Mouse (Mus musculus) limb, embryonic 13.5 days (tissue): ENCODE measurements around the gene Bpifb9b. TPM values are rescaled to one million over a fixed set of nuclear protein-coding genes. Genes with fewer than 3 reads are reported as not detected.
A peak's percentile ranks its signal among the peaks of the same experiment; 100 is the strongest.
"Not testable (repeated sequence)": the region's sequence is repeated elsewhere in the genome, so short reads cannot be mapped to it uniquely, and the experiment has no call there.

Experiments
- ATAC-seq: fragments of 200-750 bp; cut with Nextera tagmentation; 2 replicates; pipeline ENCODE4 v1.8.0; 2017; ENCODE audit warnings: low read depth, moderate number of reproducible peaks, moderate TSS enrichment; ENCODE audit not compliant: low FRiP score
- H3K27ac ChIP-seq: fragments of 300-500 bp; sonication (generic); 2 replicates; pipeline ENCODE4 v1.5.1; 2015; ENCODE audit warnings: inconsistent platforms, mild to moderate bottlenecking, moderate library complexity
- H3K27me3 ChIP-seq: fragments of 300-500 bp; sonication (generic); 2 replicates; pipeline ENCODE4 v1.6.1; 2015; ENCODE audit warnings: mild to moderate bottlenecking, inconsistent platforms
- H3K36me3 ChIP-seq: fragments of 300-500 bp; sonication (generic); 2 replicates; pipeline ENCODE4 v1.6.1; 2015; ENCODE audit warnings: inconsistent platforms, mild to moderate bottlenecking, moderate library complexity
- H3K4me1 ChIP-seq: fragments of 300-500 bp; sonication (generic); 2 replicates; pipeline ENCODE4 v1.6.1; 2015; ENCODE audit warnings: inconsistent platforms
- H3K4me2 ChIP-seq: fragments of 300-500 bp; sonication (generic); replicated peaks from 2 replicates; pipeline ENCODE4 v1.6.1; 2015; ENCODE audit warnings: inconsistent platforms, mild to moderate bottlenecking, moderate library complexity
- H3K4me3 ChIP-seq: fragments of 300-500 bp; sonication (generic); 2 replicates; pipeline ENCODE4 v1.5.1; 2015; ENCODE audit warnings: moderate library complexity, mild to moderate bottlenecking, inconsistent platforms
- H3K9ac ChIP-seq: fragments of 300-500 bp; sonication (generic); 2 replicates; pipeline ENCODE4 v1.6.1; 2015; ENCODE audit warnings: mild to moderate bottlenecking, inconsistent platforms
- H3K9me3 ChIP-seq: fragments of 300-500 bp; sonication (generic); 2 replicates; pipeline ENCODE4 v1.6.1; 2016; ENCODE audit warnings: inconsistent platforms
- WGBS: fragments of 180-500 bp; shearing (Covaris S2); methylation state at CpG from one replicate; pipeline ENCODE4 v1.1.7; 2015; 5-methylcytosine and 5-hydroxymethylcytosine counted together
- polyA plus RNA-seq: library from polyadenylated mRNA; unstranded; fragments of >200 nt; fragmentation: Nextera tagmentation; extraction: Ambion mirVana; gene quantifications from 2 replicates; pipeline ENCODE4 v1.2.1, GENCODE M21; 2015

Gene Bpifb9b
- polyA plus RNA-seq, result not detected in 2 replicates

GRCm38 (mm10) chr2:154306927-154307326, at the start of gene Bpifb9b:
Bpifb9b (plus strand) TSS chr2:154307227.
- not testable (repeated sequence) for H3K4me3 ChIP-seq, H3K27ac ChIP-seq, H3K9me3 ChIP-seq, H3K4me1 ChIP-seq, H3K4me2 ChIP-seq, H3K36me3 ChIP-seq, ATAC-seq, H3K27me3 ChIP-seq, H3K9ac ChIP-seq
- WGBS, result 75% methylated on average over 4 of the region's 4 CpGs

- not testable (repeated sequence) for H3K36me3 ChIP-seq, H3K9ac ChIP-seq, H3K27me3 ChIP-seq, H3K9me3 ChIP-seq, H3K4me1 ChIP-seq, H3K4me3 ChIP-seq, ATAC-seq, H3K4me2 ChIP-seq, H3K27ac ChIP-seq
- 84% methylated on average over 5 of the region's 5 CpGs for WGBS
Observed at GRCm38 (mm10) chr2:154257554-154257953, 49.5 kb upstream of the Bpifb9b start, which contains the start of gene Bpifb9a. Bpifb9a (plus strand) TSS chr2:154257854.

GRCm38 (mm10) chr2:154264397-154264796, 42.6 kb upstream of the Bpifb9b start:
- 82% methylated on average over 3 of the region's 3 CpGs for WGBS
- H3K9me3 ChIP-seq, result not testable (repeated sequence)

GRCm38 (mm10) chr2:154291866-154292265, 15.2 kb upstream of the Bpifb9b start:
- not testable (repeated sequence) for H3K9me3 ChIP-seq, H3K9ac ChIP-seq, ATAC-seq, H3K4me3 ChIP-seq, H3K27me3 ChIP-seq, H3K4me2 ChIP-seq, H3K4me1 ChIP-seq, H3K27ac ChIP-seq, H3K36me3 ChIP-seq
- 91% methylated on average over 3 of the region's 3 CpGs for WGBS

More at GRCm38 (mm10) chr2:154264397-154264796, 42.6 kb upstream of the Bpifb9b start:
- not testable (repeated sequence) for H3K36me3 ChIP-seq, ATAC-seq, H3K4me2 ChIP-seq, H3K27me3 ChIP-seq, H3K4me3 ChIP-seq, H3K27ac ChIP-seq, H3K4me1 ChIP-seq, H3K9ac ChIP-seq

- ATAC-seq, result no peak
Observed at GRCm38 (mm10) chr2:154292833-154293232, 14.2 kb upstream of the Bpifb9b start.

GRCm38 (mm10) chr2:154294746-154295145, 12.3 kb upstream of the Bpifb9b start:
- WGBS, result 3% methylated on average over 10 of the region's 10 CpGs
- H3K9ac ChIP-seq, H3K4me3 ChIP-seq, H3K27ac ChIP-seq, H3K36me3 ChIP-seq, H3K27me3 ChIP-seq, ATAC-seq, H3K4me1 ChIP-seq, H3K9me3 ChIP-seq: not testable (repeated sequence)
- H3K4me2 ChIP-seq, result peak overlapping the region; percentile 27; the same call in 1 of the 2 replicates

More at GRCm38 (mm10) chr2:154292833-154293232, 14.2 kb upstream of the Bpifb9b start:
- Histone ChIP-seq H3K4me3 (no peak overlapping the region), H3K4me2 (no peak overlapping the region), H3K4me1 (no peaks in the 10 kb centered on the region), H3K9me3 (no peaks in the 10 kb centered on the region), H3K36me3 (no peaks in the 10 kb centered on the region), H3K27me3 (no peaks in the 10 kb centered on the region), H3K9ac (no peak overlapping the region), H3K27ac (no peak overlapping the region)
- 73% methylated on average over 1 of the region's 1 CpGs for WGBS

- 15% methylated on average over 1 of the region's 1 CpGs for WGBS
- H3K4me2 ChIP-seq, result no peak overlapping the region
- H3K9ac ChIP-seq, result no peak overlapping the region
- H3K27me3 ChIP-seq, result no peaks in the 10 kb centered on the region
- H3K9me3 ChIP-seq, result no peaks in the 10 kb centered on the region
- no peak overlapping the region for H3K4me3 ChIP-seq
- H3K36me3 ChIP-seq, result no peaks in the 10 kb centered on the region
- no peak overlapping the region for H3K27ac ChIP-seq
- no peaks in the 10 kb centered on the region for H3K4me1 ChIP-seq
- ATAC-seq, result peak; percentile 24; the same call in 1 of the 2 replicates
Observed at GRCm38 (mm10) chr2:154300496-154300895, 6.5 kb upstream of the Bpifb9b start.

GRCm38 (mm10) chr2:154301763-154302162, 5.3 kb upstream of the Bpifb9b start:
- H3K9ac ChIP-seq, result no peak overlapping the region
- no peaks in the 10 kb centered on the region for H3K9me3 ChIP-seq
- no peaks in the 10 kb centered on the region for H3K4me1 ChIP-seq
- H3K27me3 ChIP-seq, result no peaks in the 10 kb centered on the region
- no peak overlapping the region for H3K27ac ChIP-seq
- no peak overlapping the region for H3K4me2 ChIP-seq
- no peak overlapping the region for H3K4me3 ChIP-seq
- no peaks in the 10 kb centered on the region for H3K36me3 ChIP-seq
- 78% methylated on average over 3 of the region's 3 CpGs for WGBS
- ATAC-seq, result no peak

GRCm38 (mm10) chr2:154304604-154305003, 2.4 kb upstream of the Bpifb9b start:
- not testable (repeated sequence) for H3K36me3 ChIP-seq, H3K9me3 ChIP-seq, H3K27me3 ChIP-seq, H3K27ac ChIP-seq, H3K4me2 ChIP-seq, H3K4me3 ChIP-seq, H3K4me1 ChIP-seq, ATAC-seq, H3K9ac ChIP-seq
- WGBS, result 89% methylated on average over 1 of the region's 3 CpGs

GRCm38 (mm10) chr2:154313771-154314170, 6.7 kb downstream of the Bpifb9b start:
- not testable (repeated sequence) for H3K4me3 ChIP-seq, ATAC-seq, H3K36me3 ChIP-seq, H3K27me3 ChIP-seq, H3K9me3 ChIP-seq, H3K4me2 ChIP-seq, H3K4me1 ChIP-seq, H3K9ac ChIP-seq, H3K27ac ChIP-seq
- WGBS, result 74% methylated on average over 5 of the region's 5 CpGs

GRCm38 (mm10) chr2:154326852-154327251, 19.8 kb downstream of the Bpifb9b start:
- no peak for ATAC-seq
- H3K9ac ChIP-seq, result no peak overlapping the region

GRCm38 (mm10) chr2:154335572-154335971, 28.5 kb downstream of the Bpifb9b start:
- H3K4me1 ChIP-seq, result no peaks in the 10 kb centered on the region
- H3K36me3 ChIP-seq, result peaks cover 28% of the 10 kb centered on the region
- no peak overlapping the region for H3K4me3 ChIP-seq
- H3K27ac ChIP-seq, result no peak overlapping the region
- ATAC-seq, result no peak
- H3K4me2 ChIP-seq, result no peak overlapping the region
- no peaks in the 10 kb centered on the region for H3K27me3 ChIP-seq
- 84% methylated on average over 4 of the region's 4 CpGs for WGBS
- no peaks in the 10 kb centered on the region for H3K9me3 ChIP-seq
- H3K9ac ChIP-seq, result no peak overlapping the region

More at GRCm38 (mm10) chr2:154326852-154327251, 19.8 kb downstream of the Bpifb9b start:
- no peaks in the 10 kb centered on the region for H3K36me3 ChIP-seq
- no peak overlapping the region for H3K4me3 ChIP-seq
- H3K4me2 ChIP-seq, result no peak overlapping the region
- H3K9me3 ChIP-seq, result no peaks in the 10 kb centered on the region
- no peaks in the 10 kb centered on the region for H3K27me3 ChIP-seq
- H3K27ac ChIP-seq, result no peak overlapping the region
- no peaks in the 10 kb centered on the region for H3K4me1 ChIP-seq
- WGBS, result 87% methylated on average over 3 of the region's 3 CpGs

GRCm38 (mm10) chr2:154338161-154338560, 31.1 kb downstream of the Bpifb9b start:
- H3K4me1 ChIP-seq, result no peaks in the 10 kb centered on the region
- no peak overlapping the region for H3K9ac ChIP-seq
- no peaks in the 10 kb centered on the region for H3K27me3 ChIP-seq
- no peak overlapping the region for H3K4me2 ChIP-seq
- ATAC-seq, result no peak
- H3K4me3 ChIP-seq, result no peak overlapping the region
- peaks cover 52% of the 10 kb centered on the region for H3K36me3 ChIP-seq
- no peaks in the 10 kb centered on the region for H3K9me3 ChIP-seq
- 70% methylated on average over 1 of the region's 1 CpGs for whole genome bisulfite sequencing
- no peak overlapping the region for H3K27ac ChIP-seq
